Mouse (Mus musculus) CH12.LX (cell line): Measurements from ENCODE around the gene Hcls1.

Experiments
- CTCF ChIP-seq, 2 experiments: IDR thresholded peaks in 1 of 2; conservative IDR thresholded peaks in 1 of 2; 2 replicates each; pipeline ENCODE4 v1.5.1; 2011 to 2012; ENCODE audit warnings: low read depth in 2 of 2, low read length in 2 of 2, improper control_type of control experiment in 1 of 2, inconsistent platforms in 1 of 2, mild to moderate bottlenecking in 1 of 2, moderate library complexity in 1 of 2
- E2F4 ChIP-seq: IDR thresholded peaks from 2 replicates; pipeline ENCODE4 v1.6.1; 2011; ENCODE audit warnings: low read depth, low read length, improper control_type of control experiment; ENCODE audit not compliant: insufficient replicate concordance
- EP300 ChIP-seq: IDR thresholded peaks from 2 replicates; pipeline ENCODE4 v1.6.1; 2011; ENCODE audit warnings: low read length, improper control_type of control experiment
- HCFC1 ChIP-seq: IDR thresholded peaks from 2 replicates; pipeline ENCODE4 v1.6.1; 2012; ENCODE audit warnings: low read depth, mild to moderate bottlenecking, inconsistent platforms, low read length, improper control_type of control experiment
- MYC ChIP-seq: IDR thresholded peaks from 2 replicates; pipeline ENCODE4 v1.6.1; 2011; ENCODE audit warnings: low read depth, mild to moderate bottlenecking, improper control_type of control experiment, low read length
- SIN3A ChIP-seq: IDR thresholded peaks from 2 replicates; pipeline ENCODE4 v1.6.1; 2012; ENCODE audit warnings: low read length, improper control_type of control experiment, inconsistent platforms
- USF1 ChIP-seq: IDR thresholded peaks from 2 replicates; pipeline ENCODE4 v1.6.1; 2014; ENCODE audit warnings: low read depth, mild to moderate bottlenecking, inconsistent platforms, low read length, improper control_type of control experiment
- ZC3H11A ChIP-seq: IDR thresholded peaks from 2 replicates; pipeline ENCODE4 v1.6.1; 2012; ENCODE audit warnings: low read depth, mild to moderate bottlenecking, inconsistent platforms, low read length, improper control_type of control experiment

GRCm38 (mm10) chr16:36931976-36932375 lies 2.8 kb upstream of the Hcls1 start:
- TF ChIP-seq CTCF (conservative IDR thresholded peaks at IDR 0.05 in 1 of 2, IDR thresholded peaks at IDR 0.05 in 1 of 2; ENCODE audit: low read depth in 2 of 2, low read length in 2 of 2) (no peak), HCFC1 (no peak), E2F4 (no peak), ZC3H11A (no peak), USF1 (no peak), SIN3A (no peak), EP300 (no peak), MYC (no peak)
